Mouse (Mus musculus) gastrocnemius, postnatal 14 days (tissue): ENCODE measurements at regions not wholly inside any gene's neighbourhood (a gene's known extent, or its start where the extent isn't known, plus 50 kb on each side); places are given as distances from the start of the nearest gene placed in this dataset.
"Not testable (repeated sequence)": the region's sequence is repeated elsewhere in the genome, so short reads cannot be mapped to it uniquely, and the experiment has no call there.

Experiments used
- DNase-seq: peaks from one replicate; pipeline ENCODE4 v3.0.0; 2021; ENCODE audit warnings: mixed read lengths
- intact Hi-C: fragments of 180-260 bp; cut with DNase I; formaldehyde crosslinking; loops from one replicate; pipeline ENCODE4 v1.15.1; 2025; ENCODE audit warnings: low total_unique reads

GRCm38 (mm10) chr1:189156906-189157305 is 149.3 kb upstream of the Kctd3 start:
- DNase-seq, result no peak
- intact Hi-C loops, result no loop called here

- no peak for DNase-seq
- intact Hi-C loops, result no loop called here
These were observed 146.7 kb upstream of the Kctd3 start for GRCm38 (mm10) chr1:189154376-189154775.

- DNase-seq, result no peak
- intact Hi-C loops, result no loop called here
These were observed 145.5 kb upstream of the Kctd3 start for GRCm38 (mm10) chr1:189153150-189153549.

- intact Hi-C loops, result no loop called here
- no peak for DNase-seq
These were observed 135.4 kb upstream of the Kctd3 start for GRCm38 (mm10) chr1:189142982-189143451.

GRCm38 (mm10) chr1:189142551-189142950 is 134.9 kb upstream of the Kctd3 start:
- no peak for DNase-seq
- intact Hi-C loops, result no loop called here

- intact Hi-C loops, result no loop called here
- DNase-seq, result no peak
These were observed 134.1 kb upstream of the Kctd3 start for GRCm38 (mm10) chr1:189141694-189142093.

GRCm38 (mm10) chr1:189136731-189137385 is 129.2 kb upstream of the Kctd3 start:
- no peak for DNase-seq
- intact Hi-C loops, result no loop called here

- intact Hi-C loops, result no loop called here
- no peak for DNase-seq
These were observed 128.2 kb upstream of the Kctd3 start for GRCm38 (mm10) chr1:189135826-189136225.

GRCm38 (mm10) chr1:189128706-189129105 is 121.1 kb upstream of the Kctd3 start:
- no peak for DNase-seq
- intact Hi-C loops, result no loop called here

GRCm38 (mm10) chr1:189128246-189128645 is 120.6 kb upstream of the Kctd3 start:
- DNase-seq, intact Hi-C loops: not testable (repeated sequence)

GRCm38 (mm10) chr1:189127367-189127766 is 119.7 kb upstream of the Kctd3 start:
- no peak for DNase-seq
- intact Hi-C loops, result no loop called here

GRCm38 (mm10) chr1:189119941-189120735 is 112.5 kb upstream of the Kctd3 start:
- DNase-seq, result no peak
- intact Hi-C loops, result no loop called here

- DNase-seq, intact Hi-C loops: not testable (repeated sequence)
These were observed 111.4 kb upstream of the Kctd3 start for GRCm38 (mm10) chr1:189119005-189119404.

GRCm38 (mm10) chr1:189118582-189118981 is 110.9 kb upstream of the Kctd3 start:
- no peak for DNase-seq
- intact Hi-C loops, result no loop called here

- intact Hi-C loops, result no loop called here
- no peak for DNase-seq
These were observed 108.3 kb upstream of the Kctd3 start for GRCm38 (mm10) chr1:189115914-189116313.

- intact Hi-C loops, result no loop called here
- DNase-seq, result no peak
These were observed 107.6 kb upstream of the Kctd3 start for GRCm38 (mm10) chr1:189115279-189115678.

- intact Hi-C loops, result no loop called here
- DNase-seq, result no peak
These were observed 100.8 kb upstream of the Kctd3 start for GRCm38 (mm10) chr1:189108260-189109035.

- no peak for DNase-seq
- intact Hi-C loops, result no loop called here
These were observed 100.2 kb upstream of the Kctd3 start for GRCm38 (mm10) chr1:189107841-189108240.

GRCm38 (mm10) chr1:189107156-189107555 is 99.5 kb upstream of the Kctd3 start:
- no peak for DNase-seq
- intact Hi-C loops, result no loop called here

- intact Hi-C loops, result no loop called here
- DNase-seq, result no peak
These were observed 97.6 kb upstream of the Kctd3 start for GRCm38 (mm10) chr1:189105276-189105675.
